Mouse (Mus musculus) neural tube, embryonic 10.5 days (tissue): ENCODE results near the gene Asb16.
A peak's percentile ranks its signal among the peaks of the same experiment; 100 is the strongest.
"Not testable (repeated sequence)": the region's sequence is repeated elsewhere in the genome, so short reads cannot be mapped to it uniquely, and the experiment has no call there.

ENCODE experiments used
- DNase-seq: peaks from one replicate; pipeline ENCODE4 v3.0.0-alpha.2; 2017; ENCODE audit warnings: low spot score; ENCODE audit errors: extremely low spot score

The Asb16 gene

DNA sequence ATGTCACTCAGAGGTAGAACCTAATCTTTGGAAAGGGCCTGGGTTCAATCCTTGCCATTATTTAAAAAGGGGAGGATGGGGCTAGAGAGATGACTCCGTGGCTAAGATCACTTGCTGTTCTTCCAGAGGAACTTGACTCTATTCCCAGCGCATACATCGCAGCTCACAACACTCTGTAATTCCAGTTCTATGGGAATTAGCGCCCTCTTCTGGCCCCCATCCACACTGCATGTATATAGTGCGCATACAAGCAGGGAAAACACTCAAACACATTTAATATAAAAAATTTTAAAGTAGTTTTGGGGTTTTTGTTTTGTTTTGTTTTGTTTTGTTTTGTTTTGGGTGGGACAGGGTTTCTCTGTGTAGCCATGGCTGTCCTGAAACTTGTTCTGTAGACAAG is 26.7 kb upstream of the Asb16 start:
- DNase-seq: no peak

DNA sequence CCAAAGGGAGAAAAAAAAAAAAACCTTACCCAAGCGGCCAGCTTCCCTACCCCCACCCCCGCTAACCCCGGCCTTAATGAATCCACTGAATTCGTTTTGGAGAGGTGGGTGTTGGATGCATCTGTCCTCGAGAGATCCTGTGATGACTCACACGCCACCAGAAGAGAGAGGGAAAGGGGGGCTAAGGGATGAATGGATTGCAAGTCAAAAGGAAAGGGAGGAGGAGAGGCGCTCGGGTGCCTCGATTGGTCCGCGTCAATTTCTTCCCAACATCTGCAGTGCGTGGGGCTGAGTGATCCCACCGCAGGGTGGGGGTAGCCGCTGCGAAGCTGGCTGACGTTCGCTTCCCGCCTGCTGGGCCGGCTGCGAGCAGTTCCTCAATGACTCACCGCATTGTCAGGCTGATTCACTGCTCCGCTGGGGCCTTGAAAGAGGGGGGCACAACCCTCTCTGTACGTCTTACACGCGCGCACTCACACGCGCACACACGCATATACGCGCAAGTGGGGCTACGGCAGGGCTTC is 23.6 kb upstream of the Asb16 start:
- peak; percentile 54 for DNase-seq

DNA sequence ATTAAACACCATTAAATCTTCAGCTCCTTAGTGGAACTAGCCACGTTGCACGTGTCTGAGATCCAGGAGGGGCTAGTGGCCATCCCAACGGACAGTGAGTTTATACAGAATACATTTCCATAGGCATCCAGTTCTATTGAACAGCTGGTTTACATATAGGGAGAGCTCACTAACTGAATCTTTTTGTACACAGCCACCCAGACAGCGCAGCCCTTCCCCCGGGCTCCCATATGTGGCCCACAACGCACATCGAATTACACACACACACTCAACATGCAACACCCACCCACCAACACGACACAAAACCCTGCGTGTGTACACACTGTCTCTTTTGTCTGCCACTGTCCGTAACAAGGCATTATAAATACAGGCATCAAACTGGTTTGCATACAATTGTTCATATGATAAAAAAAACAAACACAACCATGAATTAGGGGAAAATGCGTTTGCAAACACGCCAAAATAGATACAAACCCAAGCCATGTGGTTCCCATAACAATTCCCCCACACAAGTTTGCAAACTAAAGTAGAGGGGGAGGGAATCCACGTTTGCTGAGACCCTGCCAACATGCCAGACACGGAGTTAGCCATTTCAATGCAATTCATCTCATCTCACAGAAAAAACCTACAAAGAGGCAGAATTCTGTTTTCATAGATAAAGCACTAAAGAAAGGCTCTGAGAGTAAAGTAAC is 22.8 kb upstream of the Asb16 start:
- no peak for DNase-seq

DNA sequence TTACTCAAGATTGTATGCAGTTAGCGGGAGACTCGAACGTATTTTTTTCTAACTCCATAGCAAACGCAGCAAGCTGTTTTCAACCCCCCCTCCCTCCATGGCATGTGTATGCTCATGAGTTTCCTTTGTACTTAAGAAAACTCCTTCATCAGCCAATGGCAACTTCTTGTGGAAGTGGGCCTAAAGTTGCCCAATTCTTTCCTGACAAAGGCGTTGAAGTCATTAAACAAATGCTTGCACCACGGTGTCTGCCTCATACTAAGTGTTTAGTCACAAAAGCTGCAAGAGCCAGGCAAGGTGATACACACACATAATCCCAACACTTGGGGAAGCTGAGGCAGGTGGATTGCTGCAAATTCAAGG is 22.3 kb upstream of the Asb16 start:
- no peak for DNase-seq

DNA sequence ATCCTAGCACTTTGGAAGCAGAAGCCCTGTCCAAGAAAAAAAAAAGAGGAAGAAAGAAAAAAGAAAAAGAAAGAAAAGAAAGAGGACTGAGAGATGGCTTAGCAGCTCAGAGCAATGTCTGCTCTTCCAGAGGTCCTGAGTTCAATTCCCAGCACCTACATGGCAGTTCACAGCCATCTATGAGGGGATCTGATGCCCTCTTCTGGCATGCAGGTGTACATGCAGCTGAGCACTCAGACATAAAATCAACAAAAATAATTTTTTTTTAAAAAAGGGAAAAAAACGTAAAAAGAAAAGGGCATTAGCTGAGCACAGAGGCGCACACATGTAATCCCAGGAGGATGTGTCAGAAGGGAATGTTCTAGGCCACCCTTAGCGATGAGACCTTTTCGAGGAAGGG is 21.7 kb upstream of the Asb16 start:
- no peak for DNase-seq

DNA sequence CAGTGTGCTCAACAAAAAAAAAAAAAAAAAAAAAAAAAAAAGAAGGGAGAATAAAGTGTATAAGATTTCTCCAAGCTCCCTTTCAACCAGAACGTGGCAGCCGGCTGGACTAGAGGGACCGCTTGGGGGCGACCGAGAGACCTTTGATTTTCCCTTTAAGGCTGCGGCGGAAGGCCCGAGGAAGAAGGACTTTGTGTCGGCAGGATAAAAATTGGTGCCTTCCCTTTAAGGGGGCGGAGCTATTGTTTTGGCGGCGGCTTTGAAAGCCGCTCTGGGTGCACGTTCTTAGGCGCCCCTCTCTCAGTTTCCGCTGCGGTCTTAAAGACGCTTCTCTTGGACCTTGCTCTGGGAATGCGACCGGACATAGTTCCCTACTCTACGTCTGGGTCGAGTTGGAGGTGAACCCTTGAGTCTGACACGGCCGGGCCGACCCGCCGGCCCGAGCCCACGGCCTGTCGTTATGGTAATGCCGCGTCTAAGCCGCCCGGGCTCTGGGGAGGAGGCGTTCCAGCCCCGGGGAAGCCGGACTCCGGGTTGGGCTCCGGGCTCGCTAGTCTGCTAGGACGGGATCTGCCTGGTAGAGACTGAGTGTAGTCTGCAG is 19.8 kb upstream of the Asb16 start, which contains the start of gene BC030867:
TSS of gene BC030867 (plus strand) at position 253 of the 601 bp plus-strand sequence.
- DNase-seq: peak; percentile 99

DNA sequence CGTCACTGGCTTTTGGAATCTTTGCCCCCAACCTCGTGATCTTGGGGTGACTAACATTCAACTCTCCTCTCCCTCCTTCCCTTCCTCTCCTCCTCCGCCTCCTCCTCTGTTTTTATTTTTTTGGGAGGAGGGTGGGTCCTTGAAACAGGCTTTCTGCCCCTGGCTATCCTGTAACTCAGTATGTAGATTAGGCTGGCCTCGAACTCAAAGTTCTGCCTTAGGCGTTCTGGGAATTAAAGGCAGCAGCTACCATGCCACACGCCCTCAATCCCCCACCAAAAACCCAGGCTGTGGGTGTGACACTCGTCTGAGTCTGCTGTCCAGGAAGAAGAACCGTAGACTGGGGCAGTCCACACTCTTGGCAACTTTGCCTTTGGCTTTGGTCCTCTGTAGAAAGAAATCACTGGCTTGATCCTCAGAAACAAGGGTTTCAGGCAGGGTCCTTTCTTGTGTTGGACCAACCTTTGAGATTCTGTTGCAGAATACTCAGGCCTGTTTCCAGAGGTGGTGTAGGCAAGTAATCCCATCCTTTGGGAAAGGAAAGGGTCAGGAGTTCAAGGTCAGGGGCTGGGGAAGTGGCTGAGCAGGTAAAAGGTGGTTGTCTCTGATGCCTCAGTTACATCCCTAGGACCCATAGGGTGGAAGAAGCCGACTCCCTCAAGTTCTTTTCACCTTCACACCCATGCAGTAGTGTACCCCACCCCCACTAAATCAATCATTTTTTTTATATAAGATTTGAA is 19.0 kb upstream of the Asb16 start:
- DNase-seq: no peak

DNA sequence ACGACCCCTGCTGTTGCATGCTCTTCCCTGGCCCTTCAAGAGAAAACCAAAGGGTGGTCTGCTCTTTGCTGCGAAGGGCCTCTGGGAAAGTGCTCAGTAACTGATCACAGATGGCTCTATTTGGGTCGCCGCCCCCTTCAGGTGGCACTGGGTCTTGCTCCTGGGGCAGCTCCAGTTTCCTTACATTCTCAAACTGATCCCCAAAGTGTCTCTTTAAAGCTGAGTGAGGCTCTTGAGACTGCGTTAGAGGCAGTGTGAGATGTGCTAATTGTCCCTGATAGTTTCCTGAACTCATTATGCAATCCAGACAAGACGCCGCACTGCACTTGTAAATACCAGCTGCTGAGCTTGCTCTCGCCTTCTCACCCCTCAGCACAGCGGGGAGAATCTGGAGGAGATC is 11.0 kb upstream of the Asb16 start:
- DNase-seq: no peak

DNA sequence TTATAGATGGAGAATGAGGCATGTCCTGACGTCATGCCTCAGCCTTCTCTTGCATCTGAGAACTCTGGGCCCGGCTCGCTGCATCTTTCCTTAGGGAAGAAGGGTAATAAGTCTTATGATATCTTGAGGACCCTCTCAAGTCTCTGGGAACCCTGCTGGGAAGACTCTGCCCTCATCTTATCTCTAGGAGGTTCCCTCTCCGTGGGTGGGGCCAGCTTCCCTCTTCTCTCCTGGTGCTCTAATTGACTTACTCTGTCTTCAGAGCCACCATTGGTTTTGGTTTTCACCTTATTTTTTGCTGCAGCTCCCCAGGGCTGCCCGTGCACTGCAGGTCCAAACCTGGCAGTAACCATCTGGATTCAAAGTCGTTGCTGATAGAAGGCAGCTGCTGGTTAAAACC is 10.4 kb upstream of the Asb16 start:
- no peak for DNase-seq

DNA sequence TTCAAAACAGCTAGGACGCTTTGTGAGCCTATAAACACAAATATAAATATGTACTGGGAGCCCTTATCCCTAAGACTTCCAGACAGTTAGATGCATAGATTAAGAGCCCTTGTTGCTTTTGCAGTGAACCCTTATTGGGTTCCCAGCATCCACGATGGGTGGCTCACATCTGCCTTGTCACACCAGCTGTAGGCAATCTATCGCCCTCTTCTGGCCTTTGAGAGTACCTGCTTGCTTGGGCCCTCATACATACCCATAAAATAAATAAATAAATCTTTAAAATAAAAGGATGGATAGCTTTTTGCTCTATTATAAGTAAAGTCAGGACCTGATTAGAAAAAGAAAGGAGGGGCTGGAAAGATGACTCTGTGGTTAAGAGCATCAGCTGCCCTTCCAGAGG is 10.0 kb upstream of the Asb16 start:
- DNase-seq: no peak

DNA sequence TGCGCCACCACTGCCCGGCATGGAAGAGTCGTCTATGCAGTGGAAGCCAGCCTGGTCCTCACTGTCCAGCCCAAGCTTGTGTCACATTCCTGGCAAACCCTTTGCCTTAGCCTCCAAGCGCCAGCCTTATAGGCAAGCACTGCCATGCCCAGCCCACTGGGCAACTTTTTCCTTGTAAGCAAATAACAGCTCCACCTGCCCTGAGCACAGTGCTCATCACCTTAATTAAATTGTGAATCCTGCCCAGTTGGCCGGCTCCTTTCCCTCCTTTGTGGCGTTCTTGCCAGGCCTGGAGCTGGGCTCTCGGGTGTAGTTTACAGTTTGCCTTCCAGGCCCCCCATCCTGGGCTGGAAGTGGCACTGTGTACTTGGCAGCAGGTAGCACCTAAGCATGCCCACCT is 5.3 kb upstream of the Asb16 start:
- DNase-seq: no peak

DNA sequence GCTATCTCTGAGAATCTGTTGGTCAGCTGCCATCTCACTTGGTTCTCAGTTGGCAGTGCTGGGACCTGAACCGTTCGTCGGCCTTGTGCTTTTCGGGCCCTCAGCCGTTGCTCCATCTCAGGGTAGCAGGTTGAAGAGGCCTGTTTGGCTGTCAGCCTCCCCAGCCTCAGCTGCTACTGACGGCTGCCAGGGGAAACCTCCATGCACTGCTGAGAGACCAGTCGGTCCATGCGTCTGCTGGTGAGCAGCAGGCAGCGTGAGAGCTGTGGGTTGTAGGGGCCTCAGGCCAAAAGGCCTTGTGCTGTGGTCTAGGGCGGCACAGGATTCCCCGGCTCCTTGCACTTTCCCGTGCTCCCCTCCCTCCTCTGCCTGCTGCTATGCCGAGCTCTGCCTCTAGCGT is 2.7 kb upstream of the Asb16 start:
- no peak for DNase-seq

DNA sequence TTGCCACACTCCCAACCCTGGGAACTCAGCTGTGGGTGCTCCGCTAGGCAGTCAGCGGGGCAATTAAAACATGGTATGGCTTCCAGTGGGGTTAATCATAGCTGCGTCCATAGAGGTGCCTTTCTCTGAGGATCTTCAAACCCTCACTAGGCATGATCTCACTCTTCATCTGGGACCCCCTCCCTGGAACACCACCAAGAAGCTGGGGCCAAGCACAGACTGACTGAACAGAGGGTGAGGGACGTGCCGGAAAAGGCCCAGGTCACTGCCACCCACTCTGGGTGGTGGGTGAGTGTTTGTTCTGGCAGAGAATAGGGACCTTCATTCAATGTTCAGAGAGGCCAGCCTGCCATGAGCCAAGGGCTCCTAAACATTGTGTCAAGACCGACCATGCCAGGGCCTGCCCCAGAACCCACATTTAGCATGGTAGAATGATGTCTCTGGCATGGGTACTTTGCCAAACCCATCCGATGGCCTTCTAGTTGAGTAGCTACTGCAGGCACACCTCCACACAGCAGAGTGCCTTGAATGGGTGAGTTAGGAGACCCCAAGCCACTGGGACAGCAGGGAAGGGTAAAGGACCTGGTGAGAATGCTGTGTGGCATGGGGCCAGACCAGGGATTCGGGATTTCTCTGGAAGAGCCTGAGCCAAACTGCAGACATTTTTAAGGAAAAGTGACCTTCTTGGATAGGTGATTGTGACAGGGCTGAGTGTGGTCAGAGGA is 1.8 kb upstream of the Asb16 start:
- no peak for DNase-seq

DNA sequence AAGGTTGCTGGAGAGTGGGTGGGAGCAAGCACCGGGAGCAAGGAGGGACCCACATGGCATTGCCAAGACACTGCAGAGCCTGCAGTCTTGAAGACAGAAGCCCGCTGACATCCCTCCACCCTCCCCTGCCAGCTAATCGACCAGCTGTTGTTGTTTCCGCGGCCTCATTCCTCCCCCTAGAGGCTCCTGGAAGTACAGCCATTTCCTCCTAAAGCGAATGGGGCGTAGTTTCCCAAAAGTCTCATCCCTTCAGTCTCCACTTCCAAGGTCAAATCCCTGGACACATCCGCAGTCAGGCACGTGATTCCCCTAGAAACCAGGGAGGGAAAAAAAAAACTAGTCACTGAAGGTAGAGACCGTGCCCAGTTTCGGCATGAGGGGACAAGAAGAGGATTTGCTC is 1.1 kb upstream of the Asb16 start:
- DNase-seq: peak; percentile 71

DNA sequence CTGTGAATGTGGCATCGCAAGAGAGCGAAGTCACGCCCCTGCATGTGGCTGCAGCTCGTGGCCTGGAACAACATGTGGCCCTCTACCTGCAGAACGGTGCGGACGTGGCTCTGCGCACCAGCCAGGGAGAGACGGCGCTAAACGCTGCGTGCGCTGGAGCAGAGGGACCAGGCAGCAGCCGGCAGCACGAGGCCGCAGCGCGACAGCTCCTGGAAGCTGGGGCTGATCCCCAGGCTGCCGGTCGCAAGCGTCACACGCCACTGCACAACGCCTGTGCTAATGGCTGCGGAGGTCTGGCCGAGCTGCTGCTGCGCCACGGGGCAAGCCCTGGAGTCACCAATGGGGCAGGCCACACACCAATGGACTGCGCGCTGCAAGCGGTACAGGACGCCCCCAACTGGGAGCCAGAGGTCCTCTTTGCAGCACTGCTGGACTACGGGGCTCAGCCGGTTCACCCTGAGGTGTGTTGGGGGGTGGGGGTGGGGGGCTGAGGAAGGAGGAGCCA is 7.9 kb downstream of the Asb16 start:
- peak; percentile 72 for DNase-seq

DNA sequence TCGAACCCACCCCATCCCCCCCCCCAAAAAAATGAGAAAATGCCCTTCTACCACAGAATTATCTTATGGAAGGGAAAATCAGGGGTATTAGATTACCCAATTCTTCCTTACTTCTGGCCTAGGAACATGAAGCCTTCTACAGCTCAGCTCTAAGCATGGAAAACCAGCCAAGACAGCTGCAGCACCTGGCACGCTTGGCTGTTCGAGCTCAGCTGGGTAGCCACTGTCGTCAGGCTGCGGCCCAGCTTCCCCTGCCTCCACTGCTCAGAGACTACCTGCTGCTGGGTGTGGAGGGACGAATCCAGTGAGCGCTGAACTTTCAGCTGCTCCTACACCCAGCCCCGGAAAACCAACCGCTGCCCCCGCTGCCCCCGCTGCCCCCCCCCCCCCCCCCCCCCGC is 9.2 kb downstream of the Asb16 start:
- no peak for DNase-seq

DNA sequence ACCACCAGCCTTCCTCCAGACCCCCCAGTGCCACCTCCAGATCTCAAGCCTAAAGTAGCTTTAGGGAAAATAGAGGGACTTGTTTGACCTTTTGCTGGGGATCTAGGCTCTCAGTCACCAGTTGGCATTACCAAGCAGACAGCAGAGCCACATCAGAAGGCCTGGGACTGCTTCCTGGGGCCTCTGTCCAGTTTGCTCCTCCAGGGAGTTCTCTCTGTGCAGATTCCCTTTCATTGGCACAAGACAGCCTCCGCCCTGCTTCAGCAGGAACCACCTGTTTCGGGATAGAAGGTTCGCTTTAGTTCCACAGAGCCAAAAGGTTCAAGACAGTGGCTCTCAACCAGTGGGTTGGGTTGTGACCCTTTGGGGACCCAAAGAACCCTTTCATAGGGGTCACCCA is 11.1 kb downstream of the Asb16 start:
- DNase-seq: no peak

DNA sequence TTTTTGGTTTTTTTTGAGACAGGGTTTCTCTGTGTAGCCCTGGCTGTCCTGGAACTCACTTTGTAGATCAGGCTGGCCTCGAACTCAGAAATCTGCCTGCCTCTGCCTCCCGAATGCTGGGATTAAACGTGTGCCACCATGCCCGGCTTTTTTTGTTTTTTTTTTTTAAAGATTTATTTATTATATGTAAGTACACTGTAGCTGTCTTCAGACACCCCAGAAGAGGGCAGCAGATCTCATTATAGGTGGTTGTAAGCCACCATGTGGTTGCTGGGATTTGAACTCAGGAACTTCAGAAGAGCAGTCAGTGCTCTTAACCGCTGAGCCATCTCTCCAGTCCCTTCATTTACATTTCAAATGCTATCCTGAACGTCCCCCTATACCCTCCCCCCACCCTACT is 11.7 kb downstream of the Asb16 start:
- not testable (repeated sequence) for DNase-seq

DNA sequence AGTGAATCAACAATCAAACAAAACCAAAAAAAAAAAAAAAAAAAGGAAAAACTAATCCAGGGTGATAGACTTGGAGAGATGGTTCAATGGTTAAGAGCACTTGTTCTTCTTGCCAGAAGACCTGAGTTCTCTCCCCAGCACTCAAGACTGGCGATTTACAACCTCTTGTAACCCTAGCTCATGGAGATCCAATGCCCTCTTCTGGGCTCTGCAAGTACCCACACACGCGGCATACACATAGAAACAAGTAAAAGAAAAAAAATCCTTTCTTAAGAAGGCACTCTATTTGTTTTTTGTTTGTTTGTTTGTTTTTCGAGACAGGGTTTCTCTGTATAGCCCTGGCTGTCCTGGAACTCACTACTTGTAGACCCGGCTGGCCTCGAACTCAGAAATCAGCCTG is 15.4 kb downstream of the Asb16 start:
- no peak for DNase-seq

DNA sequence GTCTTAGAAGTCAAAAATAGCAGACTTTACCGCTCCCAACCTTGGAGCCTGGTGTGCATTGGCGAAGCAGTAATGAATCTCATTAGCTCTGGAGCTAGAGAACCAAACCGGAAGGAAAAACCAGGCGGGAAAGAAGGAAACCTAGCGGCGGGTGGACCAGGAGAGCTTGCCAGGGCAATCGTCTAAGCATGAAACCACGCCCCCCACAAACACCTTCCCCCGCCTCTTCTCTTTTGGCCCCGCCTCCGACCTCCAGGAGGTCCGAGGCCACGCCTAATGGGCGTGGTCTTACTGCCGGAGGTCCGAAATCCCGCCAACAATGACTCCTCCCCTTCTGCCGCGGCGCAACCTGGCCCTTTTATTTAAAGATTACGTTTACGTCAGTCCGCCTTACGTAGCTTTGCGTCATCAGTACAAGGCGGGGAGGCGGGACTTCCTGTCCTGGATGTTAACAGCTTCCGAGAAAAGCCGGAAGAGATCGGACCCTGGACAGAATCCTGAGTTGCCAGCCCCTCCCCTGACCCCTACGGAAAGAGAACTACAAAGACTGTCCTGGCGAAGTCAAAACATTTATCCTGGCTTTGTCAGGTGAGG is 16.1 kb downstream of the Asb16 start, which contains the start of gene Tmub2:
TSS of gene Tmub2 (plus strand) at position 431 of the 594 bp plus-strand sequence.
- DNase-seq: peak; percentile 96
